Mouse (Mus musculus) midbrain, embryonic 10.5 days (tissue): ENCODE results near the gene Nacc2. TPM values are rescaled to one million over a fixed set of nuclear protein-coding genes. Genes with fewer than 3 reads are reported as not detected.
A peak's percentile ranks its signal among the peaks of the same experiment; 100 is the strongest.

Source experiments
- DNase-seq: peaks from one replicate; pipeline ENCODE4 v3.0.0-alpha.2; 2017; ENCODE audit warnings: low spot score
- H3K27ac ChIP-seq: fragments of 300-500 bp; sonication (generic); replicated peaks from 2 replicates; pipeline ENCODE4 v1.5.1; 2016; ENCODE audit warnings: mild to moderate bottlenecking
- H3K27me3 ChIP-seq: fragments of 300-500 bp; sonication (generic); 2 replicates; pipeline ENCODE4 v1.6.1; 2016; ENCODE audit warnings: low read depth, mild to moderate bottlenecking; ENCODE audit not compliant: poor library complexity, severe bottlenecking
- H3K36me3 ChIP-seq: fragments of 300-500 bp; sonication (generic); 2 replicates; pipeline ENCODE4 v1.6.1; 2016; ENCODE audit warnings: mild to moderate bottlenecking, moderate library complexity
- H3K4me1 ChIP-seq: fragments of 300-500 bp; sonication (generic); 2 replicates; pipeline ENCODE4 v1.6.1; 2016
- H3K4me3 ChIP-seq: fragments of 300-500 bp; sonication (generic); 2 replicates; pipeline ENCODE4 v1.5.1; 2016; ENCODE audit warnings: mild to moderate bottlenecking, moderate library complexity
- H3K9me3 ChIP-seq: fragments of 300-500 bp; sonication (generic); replicated peaks from 2 replicates; pipeline ENCODE4 v1.6.1; 2016; ENCODE audit warnings: mild to moderate bottlenecking
- WGBS: fragments of 180-500 bp; shearing (Covaris S2); methylation state at CpG from one replicate; pipeline ENCODE4 v1.1.7; 2016; 5-methylcytosine and 5-hydroxymethylcytosine counted together
- polyA plus RNA-seq: library from polyadenylated mRNA; unstranded; fragments of >200 nt; fragmentation: Nextera tagmentation; extraction: Ambion mirVana; gene quantifications from 2 replicates; pipeline ENCODE4 v1.2.1, GENCODE M21; 2016

Gene Nacc2
- polyA plus RNA-seq, 1 experiment from 2014 or later: 4.3 TPM

DNA sequence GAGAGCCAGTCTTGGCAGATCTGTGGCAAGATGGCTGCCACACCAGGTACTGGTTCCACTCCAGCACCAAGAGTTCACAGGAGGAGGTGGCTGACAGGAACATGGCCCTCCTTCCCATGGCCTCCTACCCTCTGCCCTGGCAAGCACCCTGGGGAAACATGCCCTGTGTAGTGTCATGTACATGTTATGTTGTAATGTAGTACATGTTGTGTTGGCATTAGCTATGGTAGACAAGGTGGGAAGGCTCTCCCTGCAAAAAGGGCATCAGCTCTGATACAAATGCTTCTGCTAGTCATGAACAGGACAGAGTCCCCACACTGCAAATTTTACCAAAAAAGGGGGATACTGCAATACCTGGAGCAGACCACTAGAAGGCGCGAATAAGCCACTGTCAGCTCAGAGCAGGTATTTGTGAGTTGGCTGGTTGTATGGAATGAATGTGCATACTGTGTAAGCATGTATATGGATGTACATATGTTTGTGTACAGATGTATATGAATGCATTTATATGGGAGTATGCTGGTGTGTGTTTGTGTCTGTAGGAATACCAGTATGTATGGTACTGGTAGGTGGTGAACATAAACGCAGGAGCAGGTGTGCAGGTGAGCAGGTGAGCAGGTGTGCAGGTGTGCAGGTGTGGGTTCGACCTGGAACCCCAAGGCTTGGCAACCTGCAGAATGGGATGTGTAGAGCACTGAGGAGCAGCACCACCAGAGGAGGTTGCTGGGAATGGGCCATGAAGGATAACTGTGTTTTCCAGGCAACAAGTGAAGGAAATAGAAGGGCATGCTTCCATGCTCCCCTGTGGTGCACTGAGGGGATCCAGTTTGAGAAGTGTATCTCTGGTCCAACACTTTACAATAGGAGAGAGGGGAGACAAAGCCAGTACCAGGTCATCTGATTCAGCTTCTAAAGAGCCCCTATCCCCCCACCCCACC, 98.6 kb downstream of the Nacc2 start:
- peak; percentile 42 for DNase-seq
- 30% methylated on average over 4 of the region's 4 CpGs for WGBS
- H3K4me1 ChIP-seq: peaks cover 20% of the 10 kb centered on the region
- no peaks in the 10 kb centered on the region for H3K27me3 ChIP-seq
- no peak overlapping the region for H3K27ac ChIP-seq
- H3K36me3 ChIP-seq: no peaks in the 10 kb centered on the region
- no peaks in the 10 kb centered on the region for H3K9me3 ChIP-seq
- H3K4me3 ChIP-seq: no peak overlapping the region

GRCm38 (mm10) chr2:26022626-26023025, 100.4 kb downstream of the Nacc2 start:
- WGBS: 82% methylated on average over 1 of the region's 1 CpGs
- H3K4me1 ChIP-seq: peaks cover 20% of the 10 kb centered on the region
- H3K36me3 ChIP-seq: no peaks in the 10 kb centered on the region
- DNase-seq: no peak
- H3K27ac ChIP-seq: no peak overlapping the region
- no peaks in the 10 kb centered on the region for H3K9me3 ChIP-seq
- no peaks in the 10 kb centered on the region for H3K27me3 ChIP-seq
- no peak overlapping the region for H3K4me3 ChIP-seq

DNA sequence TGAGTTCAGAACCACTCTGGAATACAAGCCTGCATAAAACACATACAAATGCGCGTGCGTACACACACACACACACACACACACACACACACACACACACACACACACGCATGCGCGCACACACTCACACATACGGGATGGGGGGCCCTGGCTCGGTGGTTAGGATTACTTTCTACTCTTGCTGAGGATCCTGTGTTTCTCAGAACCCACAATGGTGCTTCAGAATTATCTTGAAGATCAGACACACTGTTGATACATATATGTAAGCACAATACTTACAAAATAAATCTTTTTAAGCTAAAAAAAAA, 100.8 kb downstream of the Nacc2 start:
- Histone ChIP-seq H3K9me3 (no peaks in the 10 kb centered on the region), H3K4me3 (peak overlapping the region; percentile 80), H3K27ac (peak overlapping the region; percentile 86; the same call in 1 of the 2 replicates), H3K27me3 (no peaks in the 10 kb centered on the region), H3K36me3 (no peaks in the 10 kb centered on the region), H3K4me1 (peaks cover 20% of the 10 kb centered on the region)
- no peak for DNase-seq
- WGBS: 89% methylated on average over 8 of the region's 8 CpGs

DNA sequence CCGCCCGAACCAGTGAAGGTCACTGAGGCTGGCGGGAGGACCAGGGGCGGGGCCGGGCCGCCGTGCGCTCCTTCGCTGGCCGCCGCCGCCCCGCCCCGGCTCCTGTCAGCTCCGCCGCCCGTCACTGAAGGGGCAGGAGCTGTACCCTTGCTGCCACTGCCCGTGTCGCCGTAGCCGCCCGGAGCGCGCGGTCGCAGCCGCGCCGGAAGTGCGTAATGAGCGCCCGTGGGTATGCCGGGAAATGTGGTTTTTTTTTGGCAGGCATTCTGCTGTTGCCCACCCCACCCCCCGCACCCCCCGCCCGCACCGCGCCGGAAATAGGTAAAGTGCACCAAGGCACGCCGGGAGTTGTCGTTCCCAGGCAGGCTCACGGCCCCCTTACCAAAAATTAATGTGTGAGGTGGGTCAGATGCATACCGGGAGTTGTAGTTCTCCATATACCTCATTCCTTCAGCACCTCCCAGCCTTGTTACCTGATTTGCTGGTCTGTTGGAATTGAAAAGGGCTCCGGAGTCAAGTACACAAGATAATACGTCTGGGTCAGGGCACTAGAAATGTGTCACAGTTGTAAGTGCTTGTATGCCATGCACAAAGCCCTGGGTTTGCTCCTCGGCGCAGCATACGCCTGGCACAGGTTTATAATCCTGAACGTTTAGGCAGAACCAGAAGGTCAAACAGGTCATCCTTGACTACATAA, 101.3 kb downstream of the Nacc2 start, which contains the start of gene Ubac1:
Gene Ubac1 (minus strand): TSS at position 187 of the 697 bp plus-strand sequence.
- no peaks in the 10 kb centered on the region for H3K27me3 ChIP-seq
- peak; percentile 95 for DNase-seq
- peak within 1 kb of the TSS; percentile 80 for H3K4me3 ChIP-seq
- peak within 1 kb of the TSS; percentile 86 for H3K27ac ChIP-seq
- H3K36me3 ChIP-seq: no peaks in the 10 kb centered on the region
- H3K9me3 ChIP-seq: no peaks in the 10 kb centered on the region
- H3K4me1 ChIP-seq: peaks cover 20% of the 10 kb centered on the region
- 7% methylated on average over 50 of the region's 50 CpGs for WGBS

DNA sequence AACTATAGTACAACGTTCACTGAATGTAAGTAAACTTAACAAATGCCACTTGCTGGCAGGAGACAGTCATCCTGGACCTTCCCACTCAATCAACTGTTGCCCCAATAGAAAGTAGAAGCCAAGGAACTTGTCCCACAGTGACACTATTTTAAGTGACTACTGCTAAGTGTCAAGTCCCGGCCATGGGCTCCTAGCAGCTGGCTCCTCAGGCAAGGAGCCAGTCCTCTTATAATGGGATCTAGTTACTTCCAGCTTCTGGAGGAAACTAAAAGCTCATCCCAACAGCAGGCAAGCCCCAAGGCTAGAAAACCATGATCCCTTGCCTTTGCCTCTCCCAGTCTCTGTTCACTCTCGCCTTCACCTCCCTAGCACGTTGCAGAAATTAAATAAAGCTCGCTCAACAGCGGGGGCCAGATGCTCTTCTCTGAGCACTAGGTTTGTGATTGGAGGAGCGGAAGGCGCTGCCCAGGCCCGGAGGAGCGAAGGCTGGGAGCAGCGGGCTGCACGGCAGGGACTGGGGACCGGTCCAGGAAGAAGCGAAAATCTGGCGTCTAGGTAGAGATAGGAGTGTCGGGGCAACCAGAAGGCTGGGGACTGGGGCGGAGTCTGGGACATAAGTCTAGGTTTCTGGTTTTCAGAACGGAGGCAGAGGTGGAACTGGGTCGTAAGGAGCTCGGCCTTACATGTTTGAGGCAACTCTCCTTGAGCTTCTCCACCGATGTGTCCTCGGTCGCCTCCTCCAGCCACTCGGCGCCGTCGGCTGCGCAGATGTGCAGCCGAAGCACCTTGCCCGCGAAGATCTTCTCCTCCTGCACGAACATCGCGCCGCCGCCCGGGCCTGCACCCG, 102.1 kb downstream of the Nacc2 start:
- Histone ChIP-seq H3K4me3 (peak overlapping the region; percentile 80), H3K4me1 (peaks cover 20% of the 10 kb centered on the region), H3K36me3 (peaks cover 4% of the 10 kb centered on the region), H3K27ac (peak overlapping the region; percentile 86), H3K27me3 (no peaks in the 10 kb centered on the region), H3K9me3 (no peaks in the 10 kb centered on the region)
- no peak for DNase-seq
- WGBS: 3% methylated on average over 38 of the region's 38 CpGs

GRCm38 (mm10) chr2:26019923-26020322, 103.1 kb downstream of the Nacc2 start:
- H3K4me1 ChIP-seq: peaks cover 20% of the 10 kb centered on the region
- 84% methylated on average over 3 of the region's 3 CpGs for WGBS
- 0 out of 2 replicates have a peak overlapping the region, but pooled peaks have one; percentile 86 for H3K27ac ChIP-seq
- H3K27me3 ChIP-seq: no peaks in the 10 kb centered on the region
- peak overlapping the region; percentile 80 for H3K4me3 ChIP-seq
- no peaks in the 10 kb centered on the region for H3K9me3 ChIP-seq
- DNase-seq: no peak
- peaks cover 14% of the 10 kb centered on the region for H3K36me3 ChIP-seq

DNA sequence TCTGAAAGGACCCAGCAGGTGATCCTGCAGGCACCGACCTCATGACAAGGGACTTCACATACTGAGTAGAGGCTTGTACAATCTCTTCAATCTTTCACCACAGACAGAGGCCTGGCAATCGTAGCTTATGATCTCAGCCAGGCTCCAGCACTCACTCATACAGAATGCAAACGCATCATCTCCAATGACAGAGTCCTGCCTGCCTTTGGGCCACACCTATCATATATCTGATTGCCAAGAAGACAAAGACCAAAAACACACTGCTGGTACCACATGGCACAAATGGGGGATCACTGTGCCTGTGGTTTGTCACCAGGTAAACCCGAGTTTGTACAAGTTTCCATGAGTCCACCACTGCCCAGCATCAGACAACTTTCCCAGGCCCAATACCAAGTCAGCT, 105.7 kb downstream of the Nacc2 start:
- peaks cover 40% of the 10 kb centered on the region for H3K36me3 ChIP-seq
- 86% methylated on average over 4 of the region's 4 CpGs for whole genome bisulfite sequencing

DNA sequence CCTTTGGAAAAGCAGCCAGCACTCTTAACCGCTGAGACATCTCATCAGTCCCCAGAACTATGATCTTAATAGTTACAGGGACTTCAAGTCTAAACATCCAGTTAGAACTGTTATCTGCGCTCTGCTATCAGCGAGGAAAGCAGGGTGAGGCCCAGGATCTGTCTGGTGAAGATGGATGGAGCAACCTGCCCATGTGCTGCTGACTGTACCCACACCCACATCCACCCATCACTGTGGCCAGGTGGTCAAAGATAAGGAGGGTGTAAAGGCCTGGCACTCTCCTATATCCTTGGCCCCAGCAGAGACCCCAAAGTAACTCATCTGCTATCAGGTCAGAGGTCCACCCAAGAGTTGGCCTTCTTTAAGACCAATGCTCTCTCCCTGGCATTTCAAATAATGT, 109.3 kb downstream of the Nacc2 start:
- DNase-seq: no peak
- 96% methylated on average over 3 of the region's 3 CpGs for WGBS
- no peaks in the 10 kb centered on the region for H3K9me3 ChIP-seq
- H3K4me3 ChIP-seq: no peak overlapping the region
- no peak overlapping the region for H3K27ac ChIP-seq
- peaks cover 76% of the 10 kb centered on the region for H3K36me3 ChIP-seq
- H3K27me3 ChIP-seq: no peaks in the 10 kb centered on the region
- no peaks in the 10 kb centered on the region for H3K4me1 ChIP-seq

More for the DNA sequence above, 105.7 kb downstream of the Nacc2 start:
- H3K27me3 ChIP-seq: no peaks in the 10 kb centered on the region
- no peak overlapping the region for H3K4me3 ChIP-seq
- no peaks in the 10 kb centered on the region for H3K9me3 ChIP-seq
- DNase-seq: no peak
- no peak overlapping the region for H3K27ac ChIP-seq
- H3K4me1 ChIP-seq: peaks cover 20% of the 10 kb centered on the region

DNA sequence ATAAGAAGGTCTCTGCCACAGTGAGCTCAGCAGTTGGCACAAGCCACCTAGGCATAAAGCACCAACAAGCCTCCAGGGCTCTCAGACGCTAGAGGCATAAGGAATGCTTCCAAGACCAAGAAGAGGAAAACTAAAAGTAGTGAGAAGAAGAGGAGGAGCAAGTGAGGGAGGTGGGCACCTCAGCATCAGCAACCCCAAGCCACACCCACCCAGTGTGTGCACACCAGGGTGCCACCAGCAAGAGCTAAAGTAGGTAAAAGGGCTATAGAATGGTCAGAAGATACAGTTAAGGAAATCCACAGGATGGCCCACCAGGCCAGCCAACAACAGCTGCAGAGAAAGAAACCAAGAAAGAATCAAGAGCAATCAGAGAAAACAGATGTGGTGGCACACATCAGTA, 111.6 kb downstream of the Nacc2 start:
- no peaks in the 10 kb centered on the region for H3K27me3 ChIP-seq
- H3K4me1 ChIP-seq: no peaks in the 10 kb centered on the region
- no peak overlapping the region for H3K4me3 ChIP-seq
- H3K36me3 ChIP-seq: peaks cover 99% of the 10 kb centered on the region
- WGBS: 83% methylated on average over 1 of the region's 1 CpGs
- DNase-seq: no peak
- no peaks in the 10 kb centered on the region for H3K9me3 ChIP-seq
- no peak overlapping the region for H3K27ac ChIP-seq

Other genes with a start within 250 kb of the Nacc2 start
- gene Camsap1, start 139.9 kb downstream of the Nacc2 start, polyA plus RNA-seq: 20.6 and 38.1 TPM in 2 replicates
- gene Ubac1, start 101.5 kb downstream of the Nacc2 start, polyA plus RNA-seq: 87.4 and 89.5 TPM in 2 replicates
- 0.35 and 0.49 TPM in 2 replicates for gene Lhx3, start 85.1 kb upstream of the Nacc2 start, polyA plus RNA-seq
- 21.0 and 21.3 TPM in 2 replicates for gene Qsox2, start 114.3 kb upstream of the Nacc2 start, polyA plus RNA-seq
- gene Ccdc187, start 171.3 kb upstream of the Nacc2 start, polyA plus RNA-seq: 0.02 and 0.07 TPM in 2 replicates
- 87.6 and 103 TPM in 2 replicates for gene Gpsm1, start 192.3 kb upstream of the Nacc2 start, polyA plus RNA-seq
- gene Dnlz, start 228.9 kb upstream of the Nacc2 start, polyA plus RNA-seq: 35.1 and 39.2 TPM in 2 replicates
- gene Card9, start 237.7 kb upstream of the Nacc2 start, polyA plus RNA-seq: 0.77 and 1.9 TPM in 2 replicates